7 mouse cellular contexts compared by ENCODE assay signal in the genomic region with DNA sequence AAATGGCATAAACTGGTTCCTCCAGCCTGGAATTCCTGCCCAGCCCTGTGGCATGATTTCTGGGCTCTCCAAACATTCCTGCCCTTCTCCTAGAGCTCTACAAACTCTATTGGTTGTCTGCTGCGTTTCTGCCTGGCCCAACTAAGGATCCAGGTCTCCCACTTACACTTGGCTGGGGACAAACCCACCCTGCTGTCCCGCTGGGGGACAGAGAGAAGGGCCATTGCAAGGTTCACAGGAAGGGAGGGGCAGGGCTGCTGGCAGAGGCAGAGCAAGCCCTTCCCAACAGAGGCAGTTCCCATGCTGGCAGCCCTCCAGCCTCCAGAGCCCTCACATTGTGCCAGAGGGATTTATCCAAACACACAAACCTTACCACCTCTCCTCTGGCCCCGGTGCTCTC. TPM values are rescaled to one million over a fixed set of nuclear protein-coding genes. Genes with fewer than 3 reads are reported as not detected.
DNase-seq lines count a peak whose midpoint lies in the region; TF ChIP-seq lines count a peak whose summit lies in the region.

No protein-coding gene starts in this region.

- peak; percentile 45 for DNase-seq in right cerebral cortex, adult 18-20 months
- DNase-seq in right cerebral cortex, adult 2 months (ENCODE audit: low spot score in 2 of 2) = no peak
- DNase-seq in cerebellum, adult 11-12 months = peak; percentile 85
- peak; percentile 61 to 71 for DNase-seq in heart, adult 9 months (ENCODE audit: low spot score in 2 of 2)
- DNase-seq in lung, adult 2 months = peak; percentile 81
- DNase-seq in embryo, embryonic 10 days (ENCODE audit: low spot score) = no peak
- no peak for DNase-seq in thymus, postnatal 0 days (ENCODE audit: low spot score)

- no peak for TF ChIP-seq CTCF in lung, adult 2 months (IDR thresholded peaks at IDR 0.05; ENCODE audit: insufficient read depth, low read length)

- H3K4me1 ChIP-seq in lung, adult 2 months (ENCODE audit: control insufficient read depth, insufficient read depth, low read length) = peaks cover 47% of the 10 kb centered on the region

- 5% methylated on average over 3 of the region's 3 CpGs for WGBS in lung, adult 2 months

- H3K4me3 ChIP-seq in lung, adult 2 months (replicated peaks; ENCODE audit: extremely low read depth, low read depth, low read length) = no peak overlapping the region

- peak; percentile 18; the same call in 1 of the 2 replicates for TF ChIP-seq POLR2A in lung, adult 2 months (IDR thresholded peaks at IDR 0.05; ENCODE audit: borderline replicate concordance, extremely low read depth, low read depth, low read length)

RNA-seq across cellular contexts. Expression of a gene that starts 3.3 kb away (rescaled TPM):
- 26.9 and 30.0 TPM in 2 replicates for polyA plus RNA-seq in lung, adult 2 months (2012; rRNA removed)
- 0.05 and 0.14 TPM in 2 replicates for polyA plus RNA-seq in thymus, postnatal 0 days (2015; fragmentation: Nextera tagmentation; extraction: Ambion mirVana)

Comparison
In these comparisons a context has a peak if more than half of its experiments do, and no peak if none do; other contexts are left out.
1. DNase-seq: peak in right cerebral cortex, adult 18-20 months (single experiment), cerebellum, adult 11-12 months (single experiment), heart, adult 9 months (2 of 2) and lung, adult 2 months (single experiment); none in right cerebral cortex, adult 2 months (0 of 2), embryo, embryonic 10 days (single experiment) and thymus, postnatal 0 days (single experiment).
2. RNA of a gene that starts 3.3 kb away (polyA plus RNA-seq): 26.9 to 30.0 TPM in lung, adult 2 months; 0.05 to 0.14 TPM in thymus, postnatal 0 days; every median in the first group is over 10 times any median in the second.